Mouse (Mus musculus): ENCODE measurements around the gene Il1rap. TPM values are rescaled to one million over a fixed set of nuclear protein-coding genes. Genes with fewer than 3 reads are reported as not detected.

Il1rap gene
- polyA plus RNA-seq, 1 experiment from 2014 or later: 2.6 TPM

DNA sequence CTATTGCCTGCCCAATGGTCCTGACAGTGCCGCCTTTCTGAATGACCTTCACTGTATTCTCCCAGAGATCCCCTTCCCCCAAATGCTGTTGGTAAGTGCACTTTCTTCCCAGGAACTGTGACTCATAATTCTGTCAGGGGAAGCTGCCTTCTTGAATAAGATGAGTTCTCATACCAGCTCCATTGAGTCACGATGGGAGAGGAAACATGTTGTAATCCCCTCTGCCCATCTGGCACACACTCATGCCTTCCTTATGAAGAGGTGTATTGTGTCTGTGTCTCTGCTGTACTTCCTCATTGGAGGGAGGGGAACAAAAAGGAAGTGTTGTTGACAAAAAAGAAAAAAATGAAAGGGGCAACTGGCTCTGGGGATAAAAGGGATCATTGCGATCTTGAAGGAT, 44.6 kb downstream of the Il1rap start:
- 56% methylated on average over 3 of the region's 3 CpGs for WGBS (ENCODE audit: insufficient replicate concordance)
- Histone ChIP-seq H3K4me1 (no peaks in the 10 kb centered on the region), H3K4me3 (no peak overlapping the region), H3K27ac (no peak overlapping the region), H3K27me3 (replicated peaks) (no peaks in the 10 kb centered on the region), H3K4me2 (no peak overlapping the region), H3K36me3 (no peaks in the 10 kb centered on the region), H3K9ac (no peak overlapping the region), H3K9me3 (replicated peaks) (no peaks in the 10 kb centered on the region)
- ATAC-seq: no peak

DNA sequence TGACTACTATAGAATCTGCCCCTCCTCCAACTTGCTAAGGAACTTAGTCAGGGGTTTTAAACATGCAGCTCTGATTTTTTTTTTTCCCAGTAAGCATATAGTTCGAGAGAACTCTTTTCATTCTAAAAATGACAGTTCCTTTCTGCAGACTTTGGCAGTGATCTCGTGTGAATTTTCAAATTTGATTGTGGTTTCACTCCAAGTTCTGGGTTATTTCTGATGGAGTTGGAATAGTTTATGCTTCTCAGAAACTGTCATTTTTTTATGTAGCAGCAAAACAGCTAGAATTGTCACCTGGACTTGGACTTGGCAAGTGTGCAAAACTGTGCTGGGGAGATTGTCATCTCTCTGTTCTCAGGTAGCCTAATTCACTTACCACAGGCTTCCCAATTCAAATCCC, 53.3 kb downstream of the Il1rap start:
- no peak overlapping the region for H3K4me2 ChIP-seq
- H3K4me1 ChIP-seq: no peaks in the 10 kb centered on the region
- H3K36me3 ChIP-seq: no peaks in the 10 kb centered on the region
- no peak overlapping the region for H3K27ac ChIP-seq
- H3K4me3 ChIP-seq: no peak overlapping the region
- WGBS (ENCODE audit: insufficient replicate concordance): 34% methylated on average over 2 of the region's 2 CpGs
- H3K27me3 ChIP-seq (replicated peaks): no peaks in the 10 kb centered on the region
- no peaks in the 10 kb centered on the region for H3K9me3 ChIP-seq (replicated peaks)
- no peak overlapping the region for H3K9ac ChIP-seq
- no peak for ATAC-seq

DNA sequence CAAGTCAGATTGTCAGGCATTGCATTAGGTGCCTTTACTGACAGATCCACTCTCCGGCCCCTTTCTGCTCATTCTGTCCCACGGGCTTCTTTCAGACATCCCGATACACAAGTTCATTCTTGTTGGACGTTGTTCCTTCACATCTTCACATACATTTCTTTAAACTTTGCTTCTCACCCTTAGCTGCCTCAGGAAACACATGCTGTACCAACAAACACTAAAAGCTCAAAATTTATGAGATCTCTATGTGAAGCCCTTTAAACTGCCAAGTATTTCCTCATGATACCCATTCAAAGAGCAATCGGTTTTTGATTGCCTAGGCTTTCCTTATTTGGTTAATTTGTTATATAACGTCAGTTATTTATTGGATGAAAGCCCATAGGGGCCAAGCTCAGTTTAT, 61.6 kb downstream of the Il1rap start:
- Histone ChIP-seq H3K27me3 (replicated peaks) (no peaks in the 10 kb centered on the region), H3K9me3 (replicated peaks) (no peaks in the 10 kb centered on the region), H3K27ac (no peak overlapping the region), H3K4me1 (no peaks in the 10 kb centered on the region), H3K9ac (no peak overlapping the region), H3K4me2 (no peak overlapping the region), H3K4me3 (no peak overlapping the region), H3K36me3 (no peaks in the 10 kb centered on the region)
- 72% methylated on average over 6 of the region's 6 CpGs for WGBS (ENCODE audit: insufficient replicate concordance)
- ATAC-seq: no peak

DNA sequence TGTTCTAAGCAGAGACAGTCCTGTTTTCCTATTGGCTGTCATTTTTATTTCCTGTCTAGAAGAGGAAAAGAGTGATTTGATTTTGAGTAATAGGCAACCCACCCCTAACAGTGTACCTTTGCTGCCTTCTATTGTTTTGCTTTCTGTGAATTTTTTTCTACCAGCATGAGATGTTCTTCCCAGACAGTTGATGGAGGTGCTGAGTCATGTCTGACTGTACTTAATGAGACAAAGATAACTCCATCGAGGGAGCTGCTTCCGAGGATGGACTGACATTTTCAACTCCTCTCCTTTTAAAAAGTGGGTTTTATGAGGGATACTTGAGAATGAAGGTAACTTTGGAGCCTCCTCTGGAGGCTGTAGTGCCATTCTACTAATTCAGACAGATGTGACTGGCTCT, 64.6 kb downstream of the Il1rap start:
- Histone ChIP-seq H3K27ac (no peak overlapping the region), H3K36me3 (no peaks in the 10 kb centered on the region), H3K9ac (no peak overlapping the region), H3K4me3 (no peak overlapping the region), H3K4me1 (no peaks in the 10 kb centered on the region), H3K9me3 (replicated peaks) (no peaks in the 10 kb centered on the region), H3K27me3 (replicated peaks) (no peaks in the 10 kb centered on the region), H3K4me2 (no peak overlapping the region)
- 37% methylated on average over 2 of the region's 2 CpGs for WGBS (ENCODE audit: insufficient replicate concordance)
- ATAC-seq: no peak

DNA sequence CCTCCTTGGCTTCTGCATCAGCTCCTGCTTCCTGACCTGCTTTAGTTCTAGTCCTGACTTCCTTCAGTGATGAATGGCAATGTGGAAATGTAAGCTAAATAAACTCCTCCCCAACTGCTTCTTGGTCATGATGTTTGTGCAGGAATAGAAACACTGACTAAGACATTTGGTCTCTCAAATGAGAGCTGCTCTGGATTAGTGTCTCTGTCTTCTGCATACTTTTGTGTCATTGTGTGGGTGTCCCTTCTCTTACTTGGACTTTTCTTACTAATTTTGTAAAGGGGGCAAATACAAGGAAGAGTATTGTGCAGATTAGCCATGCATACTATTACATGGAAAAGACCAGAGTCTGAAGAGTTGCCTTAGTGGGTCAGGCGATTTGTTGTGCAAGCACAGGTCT, 65.5 kb downstream of the Il1rap start:
- Histone ChIP-seq H3K4me1 (no peaks in the 10 kb centered on the region), H3K9me3 (replicated peaks) (no peaks in the 10 kb centered on the region), H3K27me3 (replicated peaks) (no peaks in the 10 kb centered on the region), H3K9ac (no peak overlapping the region), H3K4me3 (no peak overlapping the region), H3K27ac (no peak overlapping the region), H3K36me3 (no peaks in the 10 kb centered on the region), H3K4me2 (no peak overlapping the region)
- 41% methylated on average over 1 of the region's 1 CpGs for WGBS (ENCODE audit: insufficient replicate concordance)
- ATAC-seq: no peak

DNA sequence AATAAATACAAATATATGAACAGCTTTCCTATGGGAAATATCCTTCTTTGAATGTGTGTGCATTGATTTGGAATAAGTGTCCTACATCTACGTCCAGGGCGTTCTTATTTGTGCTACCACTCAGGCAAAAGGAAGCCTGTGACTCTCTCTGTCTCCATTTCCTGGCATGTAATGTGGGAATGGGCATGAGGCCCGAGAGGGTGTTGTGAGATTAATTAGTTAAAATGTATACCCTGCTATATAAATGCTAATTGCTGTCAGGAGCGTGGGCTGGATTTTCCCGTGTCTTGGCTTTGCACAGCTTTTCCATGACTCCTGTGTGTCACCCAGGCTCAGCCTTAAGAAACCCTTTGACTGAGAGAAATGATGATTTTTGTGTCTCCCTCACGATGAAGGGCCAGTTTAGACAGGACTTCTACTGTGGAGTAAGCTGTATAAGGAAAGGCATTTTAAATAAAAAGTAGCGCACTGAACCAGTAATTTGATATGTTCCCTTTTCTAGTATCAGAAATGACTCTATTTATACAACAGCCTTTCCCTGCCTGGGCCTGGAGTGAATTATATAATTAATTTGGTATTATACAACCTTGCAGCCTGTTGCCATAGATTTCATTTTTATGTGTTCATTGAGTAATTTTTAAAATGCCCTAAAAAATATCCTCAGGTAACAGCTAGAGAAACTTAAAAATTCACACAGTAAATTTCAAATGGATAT, 81.4 kb downstream of the Il1rap start:
- Histone ChIP-seq H3K27me3 (replicated peaks) (no peaks in the 10 kb centered on the region), H3K4me2 (no peak overlapping the region), H3K9me3 (replicated peaks) (no peaks in the 10 kb centered on the region), H3K36me3 (no peaks in the 10 kb centered on the region), H3K4me1 (no peaks in the 10 kb centered on the region), H3K27ac (no peak overlapping the region), H3K9ac (no peak overlapping the region), H3K4me3 (no peak overlapping the region)
- WGBS (ENCODE audit: insufficient replicate concordance): 75% methylated on average over 7 of the region's 7 CpGs
- no peak for ATAC-seq

DNA sequence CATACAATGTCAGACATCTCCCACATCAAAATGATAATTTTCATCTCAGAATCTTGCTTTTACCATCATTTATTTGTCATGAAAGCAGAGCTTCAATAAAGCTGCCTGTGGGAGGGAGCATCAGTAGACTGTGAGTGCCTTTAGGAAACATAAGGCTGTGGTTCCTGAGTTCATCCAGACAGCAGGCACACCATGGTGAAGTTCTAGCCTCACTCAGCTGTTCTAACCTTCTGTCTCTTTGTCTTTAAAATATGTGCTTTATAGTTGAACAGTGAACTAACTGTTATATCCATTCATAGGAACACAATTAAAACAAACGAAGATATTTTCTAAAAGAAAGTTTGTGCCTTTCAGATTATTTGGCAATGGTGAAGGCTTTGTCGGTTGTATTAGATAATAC, 84.9 kb downstream of the Il1rap start:
- no peak for ATAC-seq
- H3K9ac ChIP-seq: no peak overlapping the region
- no peak overlapping the region for H3K27ac ChIP-seq
- H3K36me3 ChIP-seq: no peaks in the 10 kb centered on the region
- 59% methylated on average over 2 of the region's 2 CpGs for WGBS (ENCODE audit: insufficient replicate concordance)
- no peaks in the 10 kb centered on the region for H3K9me3 ChIP-seq (replicated peaks)
- H3K4me2 ChIP-seq: no peak overlapping the region
- H3K27me3 ChIP-seq (replicated peaks): no peaks in the 10 kb centered on the region
- no peak overlapping the region for H3K4me3 ChIP-seq
- H3K4me1 ChIP-seq: no peaks in the 10 kb centered on the region

DNA sequence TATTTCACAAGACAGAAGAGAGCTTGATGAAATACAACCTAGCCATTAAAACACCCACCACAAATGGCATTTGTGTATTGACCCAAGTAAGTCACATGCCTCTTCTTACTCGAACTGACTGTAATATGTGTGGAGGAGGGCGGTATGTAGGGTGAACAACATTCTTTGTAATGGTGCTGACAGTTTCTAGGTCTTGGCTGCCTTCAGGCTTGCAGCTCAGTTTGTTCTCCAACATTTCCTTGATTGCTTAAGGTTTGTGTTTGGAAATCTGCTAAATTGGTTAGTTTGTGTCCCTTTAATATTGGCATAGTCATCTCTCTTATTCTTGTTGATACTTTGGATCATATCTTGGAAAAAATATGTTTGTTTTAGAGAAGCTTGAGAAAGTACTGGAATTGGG, 87.6 kb downstream of the Il1rap start:
- no peak overlapping the region for H3K27ac ChIP-seq
- 65% methylated on average over 2 of the region's 2 CpGs for WGBS (ENCODE audit: insufficient replicate concordance)

DNA sequence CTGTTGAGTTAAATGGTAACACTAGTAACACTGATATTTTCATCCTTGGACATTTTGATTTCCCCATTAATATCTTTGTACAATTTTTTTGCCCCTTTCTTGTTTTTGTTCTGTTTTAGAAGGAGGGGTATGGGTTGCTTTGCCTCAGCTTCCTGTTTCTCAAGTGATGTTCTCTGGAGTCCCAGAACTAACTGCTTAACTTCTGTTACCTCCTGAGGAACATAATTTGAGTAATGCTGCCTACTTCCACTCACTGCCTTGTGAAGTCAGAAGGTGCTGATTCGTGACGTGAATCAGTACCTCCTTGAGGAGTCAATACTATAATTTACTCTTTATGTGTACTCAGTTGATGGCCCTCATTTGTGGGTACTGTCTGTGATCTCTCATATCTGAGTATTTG, 98.9 kb downstream of the Il1rap start:
- Histone ChIP-seq H3K27me3 (replicated peaks) (no peaks in the 10 kb centered on the region), H3K27ac (no peak overlapping the region), H3K9ac (no peak overlapping the region), H3K36me3 (no peaks in the 10 kb centered on the region), H3K4me3 (no peak overlapping the region), H3K4me1 (no peaks in the 10 kb centered on the region), H3K9me3 (replicated peaks) (no peaks in the 10 kb centered on the region), H3K4me2 (no peak overlapping the region)
- ATAC-seq: no peak
- 69% methylated on average over 2 of the region's 2 CpGs for WGBS (ENCODE audit: insufficient replicate concordance)

More for the DNA sequence above, 87.6 kb downstream of the Il1rap start:
- H3K4me2 ChIP-seq: no peak overlapping the region
- H3K27me3 ChIP-seq (replicated peaks): no peaks in the 10 kb centered on the region
- no peaks in the 10 kb centered on the region for H3K9me3 ChIP-seq (replicated peaks)
- no peak overlapping the region for H3K4me3 ChIP-seq
- ATAC-seq: no peak
- no peak overlapping the region for H3K9ac ChIP-seq
- no peaks in the 10 kb centered on the region for H3K36me3 ChIP-seq
- no peaks in the 10 kb centered on the region for H3K4me1 ChIP-seq

DNA sequence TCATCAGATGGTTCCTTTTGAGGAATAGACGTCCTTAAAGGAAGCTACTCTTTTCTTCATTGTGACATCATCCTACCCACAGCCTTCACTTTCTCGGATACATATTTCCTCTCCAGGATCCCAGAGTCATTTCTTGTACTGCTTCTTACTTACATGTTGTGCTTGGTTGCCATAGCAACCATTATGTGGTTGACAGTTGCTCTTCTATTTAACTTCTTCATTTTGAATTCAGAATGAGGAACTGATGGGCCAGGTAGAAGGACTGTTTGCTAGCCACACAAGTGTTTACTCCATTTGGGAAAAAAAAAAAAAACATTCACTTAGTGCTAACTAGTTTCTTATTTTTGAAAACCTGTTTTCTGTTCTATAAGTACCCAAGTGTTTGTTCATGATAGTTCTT, 108.3 kb downstream of the Il1rap start:
- Histone ChIP-seq H3K4me2 (no peak overlapping the region), H3K4me1 (no peaks in the 10 kb centered on the region), H3K27ac (no peak overlapping the region), H3K9me3 (replicated peaks) (no peaks in the 10 kb centered on the region), H3K36me3 (no peaks in the 10 kb centered on the region), H3K4me3 (no peak overlapping the region), H3K9ac (no peak overlapping the region), H3K27me3 (replicated peaks) (no peaks in the 10 kb centered on the region)
- 29% methylated on average over 2 of the region's 2 CpGs for WGBS (ENCODE audit: insufficient replicate concordance)
- ATAC-seq: no peak

DNA sequence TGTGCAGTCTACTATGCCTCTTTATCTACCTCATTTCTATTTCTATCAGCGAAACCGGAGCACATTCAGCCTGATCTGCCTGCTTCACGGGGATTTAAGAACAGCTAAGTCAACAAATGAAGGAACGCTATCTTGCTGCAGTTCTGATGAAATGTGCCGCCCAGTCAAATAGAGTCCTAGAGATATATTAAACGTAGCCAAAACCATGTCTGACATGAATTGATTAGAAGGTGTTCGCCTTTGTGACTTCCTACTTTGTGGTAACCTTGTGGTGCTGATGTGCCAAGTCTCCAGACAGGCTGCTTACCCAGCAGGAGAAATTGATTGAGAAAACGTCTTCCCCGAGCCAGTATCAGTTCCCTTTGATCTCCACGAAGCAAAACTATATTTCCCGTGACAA, 109.8 kb downstream of the Il1rap start:
- 26% methylated on average over 11 of the region's 11 CpGs for WGBS (ENCODE audit: insufficient replicate concordance)
- no peak overlapping the region for H3K27ac ChIP-seq

DNA sequence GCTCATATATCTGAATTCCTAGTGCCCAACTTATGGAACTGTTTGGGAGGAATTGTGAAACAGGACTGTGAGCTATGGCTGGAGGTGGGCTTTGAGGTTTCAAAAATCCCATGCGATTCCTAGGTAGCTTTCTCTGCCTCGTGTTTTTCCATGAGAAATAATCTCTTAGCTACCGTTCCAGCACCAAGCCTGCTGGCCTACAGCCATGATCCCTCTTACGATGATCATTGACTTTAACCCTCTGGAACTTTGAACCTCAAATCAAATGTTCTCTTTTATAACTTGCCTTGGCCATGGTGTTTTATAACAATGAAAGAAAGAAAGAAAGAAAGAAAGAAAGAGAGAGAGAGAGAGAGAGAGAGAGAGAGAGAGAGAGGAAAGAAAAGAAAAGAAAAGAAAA, 116.6 kb downstream of the Il1rap start:
- Histone ChIP-seq H3K4me1 (no peaks in the 10 kb centered on the region), H3K9ac (no peak overlapping the region), H3K9me3 (replicated peaks) (no peaks in the 10 kb centered on the region), H3K36me3 (no peaks in the 10 kb centered on the region), H3K27me3 (replicated peaks) (no peaks in the 10 kb centered on the region), H3K4me2 (no peak overlapping the region), H3K4me3 (no peak overlapping the region), H3K27ac (no peak overlapping the region)
- ATAC-seq: no peak
- 83% methylated on average over 4 of the region's 4 CpGs for WGBS (ENCODE audit: insufficient replicate concordance)

More for the DNA sequence above, 109.8 kb downstream of the Il1rap start:
- Histone ChIP-seq H3K27me3 (replicated peaks) (no peaks in the 10 kb centered on the region), H3K9me3 (replicated peaks) (no peaks in the 10 kb centered on the region), H3K36me3 (no peaks in the 10 kb centered on the region), H3K9ac (no peak overlapping the region), H3K4me1 (no peaks in the 10 kb centered on the region), H3K4me3 (no peak overlapping the region), H3K4me2 (no peak overlapping the region)
- no peak for ATAC-seq

DNA sequence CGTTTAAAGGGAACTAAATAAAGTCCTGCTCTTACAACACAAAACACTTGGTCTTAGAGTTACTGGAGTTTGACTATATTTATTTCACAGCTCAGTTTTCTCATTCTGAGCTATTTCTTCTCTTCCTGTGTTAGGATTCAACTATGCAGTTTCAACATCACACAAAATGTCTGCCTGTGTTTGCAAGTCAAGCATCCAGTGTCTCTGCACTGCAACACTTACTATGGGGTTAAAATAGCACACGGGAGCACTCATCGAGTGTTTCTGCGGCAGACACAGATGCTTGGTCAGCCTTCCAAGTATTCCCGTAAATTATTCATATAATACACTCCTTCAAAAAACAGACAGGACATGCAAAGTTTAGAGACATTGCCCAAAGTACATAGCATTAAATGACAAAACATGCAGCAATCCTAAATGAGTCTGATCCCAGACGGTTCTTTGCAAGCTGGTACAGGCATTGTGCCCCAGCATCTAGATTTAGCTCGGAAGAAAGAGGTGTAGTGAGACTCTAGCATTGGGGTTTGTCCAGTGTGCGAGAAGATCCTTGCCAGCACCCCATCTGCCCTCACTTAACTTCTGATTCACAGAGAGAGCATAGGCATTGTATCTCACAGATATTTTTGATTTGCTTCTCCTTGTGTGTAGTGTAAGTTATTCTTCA, 119.1 kb downstream of the Il1rap start:
- ATAC-seq: no peak
- Histone ChIP-seq H3K4me2 (no peak overlapping the region), H3K9ac (no peak overlapping the region), H3K27me3 (replicated peaks) (no peaks in the 10 kb centered on the region), H3K4me1 (no peaks in the 10 kb centered on the region), H3K36me3 (no peaks in the 10 kb centered on the region), H3K9me3 (replicated peaks) (no peaks in the 10 kb centered on the region), H3K4me3 (no peak overlapping the region), H3K27ac (no peak overlapping the region)
- WGBS (ENCODE audit: insufficient replicate concordance): 76% methylated on average over 8 of the region's 8 CpGs
